Mouse (Mus musculus) heart, postnatal 36 days (tissue): ENCODE measurements around the gene Fat1. TPM values are rescaled to one million over a fixed set of nuclear protein-coding genes. Genes with fewer than 3 reads are reported as not detected.

ENCODE experiments used
- DNase-seq, 2 experiments: peaks; one replicate each; pipeline ENCODE4 v3.0.0; 2021 to 2022
- intact Hi-C: fragments of 180-260 bp; cut with DNase I; formaldehyde crosslinking; loops from one replicate; pipeline ENCODE4 v1.15.1; 2025
- total RNA-seq, 2 experiments: library from RNA; stranded (reverse); gene quantifications; 2 replicates each; pipeline ENCODE4 v1.2.3; 2021

The Fat1 gene
- total RNA-seq, 2 experiments from 2014 or later: 14.9 to 19.2 TPM

GRCm38 (mm10) chr8:44998275-44998674 lies 63.0 kb downstream of the Fat1 start:
- intact Hi-C loops: no loop called here
- DNase-seq: no peak

GRCm38 (mm10) chr8:44998681-44999277 lies 63.5 kb downstream of the Fat1 start:
- intact Hi-C loops: no loop called here
- peak; percentile 55 to 76 for DNase-seq

- DNase-seq: peak in 1 of 2 experiments; percentile 36
- intact Hi-C loops: no loop called here
Observed at GRCm38 (mm10) chr8:45001577-45002197, 66.4 kb downstream of the Fat1 start.

- no peak for DNase-seq
- intact Hi-C loops: no loop called here
Observed at GRCm38 (mm10) chr8:45002686-45003085, 67.4 kb downstream of the Fat1 start.

GRCm38 (mm10) chr8:45004021-45004420 lies 68.8 kb downstream of the Fat1 start:
- intact Hi-C loops: no loop called here
- no peak for DNase-seq

- DNase-seq: peak in 1 of 2 experiments; percentile 58
- intact Hi-C loops: no loop called here
Observed at GRCm38 (mm10) chr8:45010685-45011084, 75.4 kb downstream of the Fat1 start.

GRCm38 (mm10) chr8:45011774-45012173 lies 76.5 kb downstream of the Fat1 start:
- intact Hi-C loops: no loop called here
- DNase-seq: no peak

GRCm38 (mm10) chr8:45013852-45014251 lies 78.6 kb downstream of the Fat1 start:
- DNase-seq: no peak
- intact Hi-C loops: no loop called here

- intact Hi-C loops: no loop called here
- no peak for DNase-seq
Observed at GRCm38 (mm10) chr8:45014498-45015067, 79.3 kb downstream of the Fat1 start.

- intact Hi-C loops: no loop called here
- DNase-seq: no peak
Observed at GRCm38 (mm10) chr8:45015876-45016275, 80.6 kb downstream of the Fat1 start.

- no peak for DNase-seq
- intact Hi-C loops: no loop called here
Observed at GRCm38 (mm10) chr8:45019241-45019640, 84.0 kb downstream of the Fat1 start.

GRCm38 (mm10) chr8:45021171-45021570 lies 85.9 kb downstream of the Fat1 start:
- no peak for DNase-seq

GRCm38 (mm10) chr8:45021911-45022665 lies 86.8 kb downstream of the Fat1 start:
- intact Hi-C loops: no loop called here
- DNase-seq: peak in 1 of 2 experiments; percentile 13

More at GRCm38 (mm10) chr8:45021171-45021570, 85.9 kb downstream of the Fat1 start:
- intact Hi-C loops: no loop called here

- intact Hi-C loops: no loop called here
- DNase-seq: no peak
Observed at GRCm38 (mm10) chr8:45028081-45028497, 92.8 kb downstream of the Fat1 start.

GRCm38 (mm10) chr8:45038350-45038749 lies 103.1 kb downstream of the Fat1 start:
- DNase-seq: no peak
- intact Hi-C loops: no loop called here

- no peak for DNase-seq
- intact Hi-C loops: no loop called here
Observed at GRCm38 (mm10) chr8:45044160-45044559, 108.9 kb downstream of the Fat1 start.

GRCm38 (mm10) chr8:45050451-45050850 lies 115.2 kb downstream of the Fat1 start:
- intact Hi-C loops: loop anchor here (5.0 kb wide), 1 partner anchor 187 kb away; no protein-coding TSS in a partner anchor
- DNase-seq: no peak

- DNase-seq: no peak
- intact Hi-C loops: loop anchor here (5.0 kb wide), 1 partner anchor 186 kb away; no protein-coding TSS in a partner anchor
Observed at GRCm38 (mm10) chr8:45051236-45051635, 116.0 kb downstream of the Fat1 start.

GRCm38 (mm10) chr8:45052205-45052604 lies 117.0 kb downstream of the Fat1 start:
- no peak for DNase-seq
- intact Hi-C loops: loop anchor here (5.0 kb wide), 1 partner anchor 185 kb away; no protein-coding TSS in a partner anchor

GRCm38 (mm10) chr8:45052618-45053017 lies 117.4 kb downstream of the Fat1 start:
- intact Hi-C loops: loop anchor here (5.0 kb wide), 1 partner anchor 185 kb away; no protein-coding TSS in a partner anchor
- no peak for DNase-seq

- DNase-seq: no peak
- intact Hi-C loops: no loop called here
Observed at GRCm38 (mm10) chr8:45055500-45055899, 120.3 kb downstream of the Fat1 start.
